Mouse (Mus musculus) embryonic facial prominence, embryonic 12.5 days (tissue): ENCODE data around the gene Caskin2. TPM values are rescaled to one million over a fixed set of nuclear protein-coding genes. Genes with fewer than 3 reads are reported as not detected.

Source experiments
- ATAC-seq: fragments of 200-750 bp; cut with Nextera tagmentation; 2 replicates; pipeline ENCODE4 v1.8.0; 2017; ENCODE audit not compliant: insufficient number of reproducible peaks, insufficient read depth, low FRiP score, low TSS enrichment
- H3K27ac ChIP-seq: fragments of 300-500 bp; sonication (generic); 2 replicates; pipeline ENCODE4 v1.5.1; 2016; ENCODE audit warnings: mild to moderate bottlenecking
- H3K27me3 ChIP-seq: fragments of 300-500 bp; sonication (generic); 2 replicates; pipeline ENCODE4 v1.6.1; 2016; ENCODE audit warnings: mild to moderate bottlenecking, moderate library complexity
- H3K36me3 ChIP-seq: fragments of 300-500 bp; sonication (generic); 2 replicates; pipeline ENCODE4 v1.6.1; 2016; ENCODE audit warnings: mild to moderate bottlenecking
- H3K4me1 ChIP-seq: fragments of 300-500 bp; sonication (generic); 2 replicates; pipeline ENCODE4 v1.6.1; 2016
- H3K4me2 ChIP-seq: fragments of 300-500 bp; sonication (generic); replicated peaks from 2 replicates; pipeline ENCODE4 v1.6.1; 2016; ENCODE audit warnings: mild to moderate bottlenecking, moderate library complexity
- H3K4me3 ChIP-seq: fragments of 300-500 bp; sonication (generic); 2 replicates; pipeline ENCODE4 v1.5.1; 2016; ENCODE audit warnings: mild to moderate bottlenecking
- H3K9ac ChIP-seq: fragments of 300-500 bp; sonication (generic); 2 replicates; pipeline ENCODE4 v1.6.1; 2016; ENCODE audit warnings: mild to moderate bottlenecking, moderate library complexity
- H3K9me3 ChIP-seq: fragments of 300-500 bp; sonication (generic); 2 replicates; pipeline ENCODE4 v1.6.1; 2016; ENCODE audit warnings: mild to moderate bottlenecking, moderate library complexity
- WGBS: fragments of 180-500 bp; shearing (Covaris S2); methylation state at CpG from one replicate; pipeline ENCODE4 v1.1.7; 2016; 5-methylcytosine and 5-hydroxymethylcytosine counted together
- microRNA-seq: library from miRNA; unstranded; fragments of <30 nt; microRNA quantifications from one replicate; pipeline ENCODE4, GENCODE M21; 2017
- polyA plus RNA-seq: library from polyadenylated mRNA; unstranded; fragments of >200 nt; fragmentation: Nextera tagmentation; extraction: Ambion mirVana; gene quantifications from 2 replicates; pipeline ENCODE4 v1.2.1, GENCODE M21; 2016

The Caskin2 gene
- polyA plus RNA-seq, 1 experiment from 2014 or later: 17.5 TPM

- 80% methylated on average over 2 of the region's 2 CpGs for WGBS
- Histone ChIP-seq H3K4me2 (no peak overlapping the region), H3K9me3 (no peaks in the 10 kb centered on the region), H3K4me3 (no peak overlapping the region), H3K36me3 (no peaks in the 10 kb centered on the region), H3K27ac (no peak overlapping the region), H3K27me3 (no peaks in the 10 kb centered on the region), H3K9ac (no peak overlapping the region), H3K4me1 (no peaks in the 10 kb centered on the region)
- no peak for ATAC-seq
Measured at GRCm38 (mm10) chr11:115751725-115752124, 61.7 kb downstream of the Caskin2 start.

DNA sequence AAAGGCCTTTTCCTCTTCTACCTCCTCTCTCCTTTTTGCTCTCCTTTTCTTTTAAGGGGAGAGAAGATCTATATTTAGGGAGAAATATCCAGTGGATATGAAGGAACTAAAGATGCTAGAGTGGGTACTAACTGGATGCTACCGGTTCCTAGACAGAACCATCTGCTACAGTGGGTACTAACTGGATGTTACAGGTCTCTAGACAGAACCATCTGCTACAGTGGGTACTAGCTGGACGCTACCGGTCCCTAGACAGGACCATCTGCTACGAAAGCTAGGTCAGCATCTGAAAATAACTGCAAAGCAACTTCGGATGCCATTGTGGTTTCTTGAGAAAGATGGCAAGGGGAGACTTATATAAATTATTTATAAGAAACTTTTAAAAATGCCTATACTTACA lies 63.6 kb downstream of the Caskin2 start:
- H3K4me2 ChIP-seq: no peak overlapping the region
- no peaks in the 10 kb centered on the region for H3K9me3 ChIP-seq
- no peaks in the 10 kb centered on the region for H3K27me3 ChIP-seq
- H3K36me3 ChIP-seq: no peaks in the 10 kb centered on the region
- 93% methylated on average over 5 of the region's 5 CpGs for WGBS
- no peak for ATAC-seq
- H3K9ac ChIP-seq: no peak overlapping the region
- H3K4me3 ChIP-seq: no peak overlapping the region
- no peaks in the 10 kb centered on the region for H3K4me1 ChIP-seq
- H3K27ac ChIP-seq: no peak overlapping the region

Small RNA genes within 50 kb of the gene (microRNA-seq; reads per million reads assigned to microRNA genes)
- not detected for gene Mir5621

Other genes with a start within 250 kb of the Caskin2 start
- 192 and 205 TPM in 2 replicates for gene Nup85, start 249.2 kb downstream of the Caskin2 start, polyA plus RNA-seq
- gene Mrps7, start 209.7 kb downstream of the Caskin2 start, polyA plus RNA-seq: 95.9 and 108 TPM in 2 replicates
- gene Gga3, start 209.6 kb downstream of the Caskin2 start, polyA plus RNA-seq: 22.5 and 29.1 TPM in 2 replicates
- gene Mif4gd, start 200.7 kb downstream of the Caskin2 start, polyA plus RNA-seq: 16.6 and 17.6 TPM in 2 replicates
- 23.8 and 29.5 TPM in 2 replicates for gene Slc25a19, start 185.3 kb downstream of the Caskin2 start, polyA plus RNA-seq
- 115 and 118 TPM in 2 replicates for gene Grb2, start 105.0 kb downstream of the Caskin2 start, polyA plus RNA-seq
- gene Tmem94, start 48.2 kb downstream of the Caskin2 start, polyA plus RNA-seq: 29.6 and 30.0 TPM in 2 replicates
- gene Tsen54, start 1.1 kb upstream of the Caskin2 start, polyA plus RNA-seq: 36.3 and 36.7 TPM in 2 replicates
- 7.6 and 8.8 TPM in 2 replicates for gene Llgl2, start 10.4 kb upstream of the Caskin2 start, polyA plus RNA-seq
- 0.10 and 0.18 TPM in 2 replicates for gene Myo15b, start 44.8 kb upstream of the Caskin2 start, polyA plus RNA-seq
- gene Smim5, start 86.3 kb upstream of the Caskin2 start, polyA plus RNA-seq: 1.8 and 2.4 TPM in 2 replicates
- gene Smim6, start 98.4 kb upstream of the Caskin2 start, polyA plus RNA-seq: 1.00 and 1.7 TPM in 2 replicates
- gene Sap30bp, start 119.6 kb upstream of the Caskin2 start, polyA plus RNA-seq: 46.9 and 47.0 TPM in 2 replicates
- 26.3 and 28.7 TPM in 2 replicates for gene Recql5, start 119.8 kb upstream of the Caskin2 start, polyA plus RNA-seq
- 4.1 and 4.2 TPM in 2 replicates for gene Itgb4, start 161.1 kb upstream of the Caskin2 start, polyA plus RNA-seq
- gene Galk1, start 199.1 kb upstream of the Caskin2 start, polyA plus RNA-seq: 165 and 169 TPM in 2 replicates
- 2,246 and 2,293 TPM in 2 replicates for gene H3f3b, start 214.3 kb upstream of the Caskin2 start, polyA plus RNA-seq
- 43.6 and 44.1 TPM in 2 replicates for gene Unk, start 216.7 kb upstream of the Caskin2 start, polyA plus RNA-seq